Mouse (Mus musculus) Muller cell, postnatal 12 days (primary cell): ENCODE results near the gene Pced1b.

Source experiments
- DNase-seq: peaks from one replicate; pipeline ENCODE4 v3.0.0-alpha.2; 2015; ENCODE audit errors: inconsistent ontology term

Pced1b gene

GRCm38 (mm10) chr15:97397793-97398192 is 150.9 kb downstream of the Pced1b start:
- no peak for DNase-seq

- no peak for DNase-seq
These were observed 154.0 kb downstream of the Pced1b start for GRCm38 (mm10) chr15:97400866-97401265.

GRCm38 (mm10) chr15:97404483-97404882 is 157.6 kb downstream of the Pced1b start:
- DNase-seq: no peak

- no peak for DNase-seq
These were observed 158.1 kb downstream of the Pced1b start for GRCm38 (mm10) chr15:97404998-97405397.

GRCm38 (mm10) chr15:97406105-97406504 is 159.2 kb downstream of the Pced1b start:
- no peak for DNase-seq

GRCm38 (mm10) chr15:97407496-97408454 is 160.9 kb downstream of the Pced1b start:
- DNase-seq: no peak

GRCm38 (mm10) chr15:97411136-97411535 is 164.2 kb downstream of the Pced1b start:
- DNase-seq: no peak

- no peak for DNase-seq
These were observed 164.8 kb downstream of the Pced1b start for GRCm38 (mm10) chr15:97411671-97412070.

- no peak for DNase-seq
These were observed 165.4 kb downstream of the Pced1b start for GRCm38 (mm10) chr15:97412308-97412707.

- DNase-seq: no peak
These were observed 166.0 kb downstream of the Pced1b start for GRCm38 (mm10) chr15:97412861-97413260.

GRCm38 (mm10) chr15:97414718-97415413 is 168.0 kb downstream of the Pced1b start:
- no peak for DNase-seq

GRCm38 (mm10) chr15:97415426-97415946 is 168.6 kb downstream of the Pced1b start:
- no peak for DNase-seq

GRCm38 (mm10) chr15:97420292-97420691 is 173.4 kb downstream of the Pced1b start:
- no peak for DNase-seq

GRCm38 (mm10) chr15:97421533-97421932 is 174.6 kb downstream of the Pced1b start:
- no peak for DNase-seq

- no peak for DNase-seq
These were observed 175.5 kb downstream of the Pced1b start for GRCm38 (mm10) chr15:97422212-97422944.

GRCm38 (mm10) chr15:97424375-97424774 is 177.5 kb downstream of the Pced1b start:
- DNase-seq: no peak

- no peak for DNase-seq
These were observed 178.1 kb downstream of the Pced1b start for GRCm38 (mm10) chr15:97424961-97425360.

- DNase-seq: no peak
These were observed 182.4 kb downstream of the Pced1b start for GRCm38 (mm10) chr15:97429201-97429900.

GRCm38 (mm10) chr15:97431533-97431932 is 184.6 kb downstream of the Pced1b start:
- no peak for DNase-seq

- DNase-seq: no peak
These were observed 185.3 kb downstream of the Pced1b start for GRCm38 (mm10) chr15:97432221-97432620.
